Mouse (Mus musculus): ENCODE data around the gene Fam102a. TPM values are rescaled to one million over a fixed set of nuclear protein-coding genes. Genes with fewer than 3 reads are reported as not detected.

Gene Fam102a
- total and polyA plus RNA-seq, 2 experiments from 2014 or later: 7.2 to 24.4 TPM

- TF ChIP-seq CTCF (IDR thresholded peaks at IDR 0.05): no peak
- no peak overlapping the region for H3K9ac ChIP-seq (replicated peaks; ENCODE audit: low read length, poor library complexity, severe bottlenecking)
- no peaks in the 10 kb centered on the region for H3K4me1 ChIP-seq (ENCODE audit: insufficient read depth, low read length)
- H3K36me3 ChIP-seq (ENCODE audit: insufficient read depth, low read length): no peaks in the 10 kb centered on the region
- H3K4me3 ChIP-seq (ENCODE audit: low read depth, low read length): no peak overlapping the region
- no peak overlapping the region for H3K4me2 ChIP-seq (ENCODE audit: low read depth, low read length, poor library complexity, severe bottlenecking)
- no peak for DNase-seq (ENCODE audit: low spot score)
- WGBS: 74% methylated on average over 2 of the region's 2 CpGs
- no peak for ATAC-seq (ENCODE audit: low FRiP score)
- H3K27me3 ChIP-seq (ENCODE audit: insufficient read depth, low read length): no peaks in the 10 kb centered on the region
- no peaks in the 10 kb centered on the region for H3K9me3 ChIP-seq (ENCODE audit: low read length)
- no peak overlapping the region for H3K27ac ChIP-seq (ENCODE audit: low read depth, low read length)
These were observed 42.5 kb upstream of the Fam102a start for GRCm38 (mm10) chr2:32492661-32493060.

- H3K36me3 ChIP-seq (ENCODE audit: insufficient read depth, low read length): no peaks in the 10 kb centered on the region
- no peak for TF ChIP-seq CTCF (IDR thresholded peaks at IDR 0.05)
- no peak overlapping the region for H3K4me2 ChIP-seq (ENCODE audit: low read depth, low read length, poor library complexity, severe bottlenecking)
- H3K4me1 ChIP-seq (ENCODE audit: insufficient read depth, low read length): no peaks in the 10 kb centered on the region
- ATAC-seq (ENCODE audit: low FRiP score): no peak
- no peak overlapping the region for H3K27ac ChIP-seq (ENCODE audit: low read depth, low read length)
- H3K9me3 ChIP-seq (ENCODE audit: low read length): no peaks in the 10 kb centered on the region
- H3K9ac ChIP-seq (replicated peaks; ENCODE audit: low read length, poor library complexity, severe bottlenecking): no peak overlapping the region
- H3K4me3 ChIP-seq (ENCODE audit: low read depth, low read length): no peak overlapping the region
- no peaks in the 10 kb centered on the region for H3K27me3 ChIP-seq (ENCODE audit: insufficient read depth, low read length)
- WGBS: 82% methylated on average over 12 of the region's 12 CpGs
- DNase-seq (ENCODE audit: low spot score): no peak
These were observed 41.8 kb upstream of the Fam102a start for GRCm38 (mm10) chr2:32493301-32493701.

DNA sequence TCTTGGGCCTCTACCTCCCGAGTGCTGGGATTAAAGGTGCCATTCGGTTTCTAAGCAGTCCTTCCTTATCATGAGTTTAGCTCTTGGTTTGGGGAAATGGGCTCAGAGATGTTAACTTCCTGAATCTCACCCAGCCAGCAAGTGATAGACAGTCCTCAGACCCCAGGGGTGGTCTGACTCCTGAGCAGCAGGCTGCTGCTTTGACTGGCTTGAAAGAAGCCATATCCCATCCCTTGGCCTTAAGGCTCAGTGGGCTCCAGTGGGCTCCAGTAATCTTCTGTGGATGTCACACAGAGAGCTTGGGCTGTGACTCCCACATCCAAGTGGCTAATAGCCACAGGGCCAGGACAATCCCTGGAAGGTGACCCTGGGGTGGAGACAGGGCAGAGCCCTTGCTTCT is 40.6 kb upstream of the Fam102a start:
- H3K9ac ChIP-seq (replicated peaks; ENCODE audit: low read length, poor library complexity, severe bottlenecking): no peak overlapping the region
- DNase-seq (ENCODE audit: low spot score) (no peak), ATAC-seq (ENCODE audit: low FRiP score) (no peak)
- H3K9me3 ChIP-seq (ENCODE audit: low read length): no peaks in the 10 kb centered on the region
- H3K27me3 ChIP-seq (ENCODE audit: insufficient read depth, low read length): no peaks in the 10 kb centered on the region
- no peaks in the 10 kb centered on the region for H3K36me3 ChIP-seq (ENCODE audit: insufficient read depth, low read length)
- no peak overlapping the region for H3K4me3 ChIP-seq (ENCODE audit: low read depth, low read length)
- no peaks in the 10 kb centered on the region for H3K4me1 ChIP-seq (ENCODE audit: insufficient read depth, low read length)
- no peak for TF ChIP-seq CTCF (IDR thresholded peaks at IDR 0.05)
- H3K27ac ChIP-seq (ENCODE audit: low read depth, low read length): no peak overlapping the region
- 67% methylated on average over 2 of the region's 2 CpGs for WGBS
- no peak overlapping the region for H3K4me2 ChIP-seq (ENCODE audit: low read depth, low read length, poor library complexity, severe bottlenecking)

DNA sequence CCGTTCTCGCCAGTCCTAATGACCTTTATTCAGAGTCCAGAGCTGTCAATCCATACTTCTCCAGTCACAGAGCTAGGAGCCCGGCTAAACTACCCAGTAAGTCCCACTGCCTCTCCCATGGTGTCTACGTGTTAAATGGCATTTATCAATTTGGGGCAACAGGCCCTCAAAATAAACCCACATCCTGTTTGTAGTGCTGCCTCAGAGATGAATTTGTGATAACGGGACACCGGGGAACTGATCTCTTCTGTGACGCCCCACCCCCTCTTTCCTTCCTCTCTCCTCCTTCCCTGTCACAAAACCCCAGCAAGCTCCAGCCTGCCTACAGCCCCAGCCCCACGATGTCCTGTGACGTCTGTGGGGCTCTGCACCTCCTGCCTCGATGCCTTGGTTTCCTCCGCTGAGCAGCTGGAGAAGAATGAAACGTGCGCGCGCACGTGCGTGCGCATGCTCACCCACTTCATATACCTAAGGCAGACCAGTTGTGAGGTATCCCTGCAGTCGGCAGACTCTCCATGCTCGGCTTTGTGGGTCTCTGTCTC is 39.9 kb upstream of the Fam102a start:
- H3K4me1 ChIP-seq (ENCODE audit: insufficient read depth, low read length): no peaks in the 10 kb centered on the region
- H3K9ac ChIP-seq (replicated peaks; ENCODE audit: low read length, poor library complexity, severe bottlenecking): no peak overlapping the region
- H3K9me3 ChIP-seq (ENCODE audit: low read length): no peaks in the 10 kb centered on the region
- WGBS: 80% methylated on average over 20 of the region's 20 CpGs
- no peak overlapping the region for H3K4me3 ChIP-seq (ENCODE audit: low read depth, low read length)
- DNase-seq (ENCODE audit: low spot score) (no peak), ATAC-seq (ENCODE audit: low FRiP score) (no peak)
- no peaks in the 10 kb centered on the region for H3K27me3 ChIP-seq (ENCODE audit: insufficient read depth, low read length)
- no peak overlapping the region for H3K27ac ChIP-seq (ENCODE audit: low read depth, low read length)
- TF ChIP-seq CTCF (IDR thresholded peaks at IDR 0.05): no peak
- H3K4me2 ChIP-seq (ENCODE audit: low read depth, low read length, poor library complexity, severe bottlenecking): no peak overlapping the region
- H3K36me3 ChIP-seq (ENCODE audit: insufficient read depth, low read length): no peaks in the 10 kb centered on the region

- Histone ChIP-seq H3K9me3 (ENCODE audit: low read length) (no peaks in the 10 kb centered on the region), H3K36me3 (ENCODE audit: insufficient read depth, low read length) (no peaks in the 10 kb centered on the region), H3K9ac (replicated peaks; ENCODE audit: low read length, poor library complexity, severe bottlenecking) (no peak overlapping the region), H3K27ac (ENCODE audit: low read depth, low read length) (no peak overlapping the region), H3K4me2 (ENCODE audit: low read depth, low read length, poor library complexity, severe bottlenecking) (no peak overlapping the region), H3K4me3 (ENCODE audit: low read depth, low read length) (no peak overlapping the region), H3K4me1 (ENCODE audit: insufficient read depth, low read length) (no peaks in the 10 kb centered on the region), H3K27me3 (ENCODE audit: insufficient read depth, low read length) (no peaks in the 10 kb centered on the region)
- TF ChIP-seq CTCF (IDR thresholded peaks at IDR 0.05): no peak
- DNase-seq (ENCODE audit: low spot score) (no peak), ATAC-seq (ENCODE audit: low FRiP score) (no peak)
- WGBS: 72% methylated on average over 5 of the region's 5 CpGs
These were observed 38.9 kb upstream of the Fam102a start for GRCm38 (mm10) chr2:32496190-32496589.

DNA sequence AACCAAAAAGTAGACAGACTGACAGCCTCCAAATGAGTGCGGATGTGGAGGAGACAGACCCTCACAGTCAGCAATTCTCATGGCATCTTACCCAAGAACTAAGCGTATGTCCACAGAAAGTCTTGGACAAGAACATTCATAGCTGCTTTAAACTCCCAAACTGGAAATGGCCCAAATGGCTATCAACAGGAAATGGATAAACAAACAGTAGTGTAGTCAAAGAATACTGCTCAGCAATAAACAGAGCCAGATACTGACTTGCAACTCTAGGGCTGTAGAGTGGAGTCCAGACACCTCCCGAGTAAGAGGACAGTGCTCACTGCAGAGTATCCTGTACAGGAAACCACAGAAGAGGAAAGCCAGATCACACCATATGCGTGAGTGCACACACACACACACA is 35.8 kb upstream of the Fam102a start:
- H3K9me3 ChIP-seq (ENCODE audit: low read length): no peaks in the 10 kb centered on the region
- no peak for TF ChIP-seq CTCF (IDR thresholded peaks at IDR 0.05)
- no peak for DNase-seq (ENCODE audit: low spot score)
- WGBS: 95% methylated on average over 4 of the region's 4 CpGs
- no peak overlapping the region for H3K27ac ChIP-seq (ENCODE audit: low read depth, low read length)
- no peak overlapping the region for H3K4me2 ChIP-seq (ENCODE audit: low read depth, low read length, poor library complexity, severe bottlenecking)
- no peaks in the 10 kb centered on the region for H3K4me1 ChIP-seq (ENCODE audit: insufficient read depth, low read length)
- H3K27me3 ChIP-seq (ENCODE audit: insufficient read depth, low read length): no peaks in the 10 kb centered on the region
- H3K9ac ChIP-seq (replicated peaks; ENCODE audit: low read length, poor library complexity, severe bottlenecking): no peak overlapping the region
- H3K4me3 ChIP-seq (ENCODE audit: low read depth, low read length): no peak overlapping the region
- ATAC-seq (ENCODE audit: low FRiP score): no peak
- H3K36me3 ChIP-seq (ENCODE audit: insufficient read depth, low read length): no peaks in the 10 kb centered on the region
